Mouse (Mus musculus): Measurements from ENCODE around the gene Alyref. TPM values are rescaled to one million over a fixed set of nuclear protein-coding genes. Genes with fewer than 3 reads are reported as not detected.
A peak's percentile ranks its signal among the peaks of the same experiment; 100 is the strongest.

Alyref gene
- polyA plus RNA-seq, 1 experiment, result 23.6 TPM

GRCm38 (mm10) chr11:120548786-120549167, 49.4 kb downstream of the Alyref start:
- no peak overlapping the region; the same call in 1 of the 2 replicates for H3K27ac ChIP-seq (ENCODE audit: control insufficient read depth, insufficient read depth, low read depth, low read length)

GRCm38 (mm10) chr11:120548214-120548613, 50.0 kb downstream of the Alyref start:
- no peaks in the 10 kb centered on the region for H3K27me3 ChIP-seq (ENCODE audit: control insufficient read depth, insufficient read depth, low read length)
- H3K27ac ChIP-seq (ENCODE audit: control insufficient read depth, insufficient read depth, low read depth, low read length), result no peak overlapping the region
- H3K4me1 ChIP-seq (ENCODE audit: control insufficient read depth, insufficient read depth, low read length), result peaks cover 14% of the 10 kb centered on the region
- H3K36me3 ChIP-seq (ENCODE audit: control insufficient read depth, insufficient read depth, low read length), result no peaks in the 10 kb centered on the region
- no peak for TF ChIP-seq POLR2A (IDR thresholded peaks at IDR 0.05; ENCODE audit: control insufficient read depth, low read depth, low read length)
- no peak for TF ChIP-seq CTCF (IDR thresholded peaks at IDR 0.05; ENCODE audit: control insufficient read depth, insufficient read depth, insufficient replicate concordance, low read depth, low read length)
- H3K4me3 ChIP-seq (ENCODE audit: control insufficient read depth, low read depth, low read length), result peak overlapping the region; percentile 98; the same call in 1 of the 2 replicates

More at GRCm38 (mm10) chr11:120548786-120549167, 49.4 kb downstream of the Alyref start:
- Histone ChIP-seq H3K4me1 (ENCODE audit: control insufficient read depth, insufficient read depth, low read length) (peaks cover 14% of the 10 kb centered on the region), H3K36me3 (ENCODE audit: control insufficient read depth, insufficient read depth, low read length) (no peaks in the 10 kb centered on the region), H3K4me3 (ENCODE audit: control insufficient read depth, low read depth, low read length) (peak overlapping the region; percentile 98), H3K27me3 (ENCODE audit: control insufficient read depth, insufficient read depth, low read length) (no peaks in the 10 kb centered on the region)
- no peak for TF ChIP-seq CTCF (IDR thresholded peaks at IDR 0.05; ENCODE audit: control insufficient read depth, insufficient read depth, insufficient replicate concordance, low read depth, low read length)
- no peak for TF ChIP-seq POLR2A (IDR thresholded peaks at IDR 0.05; ENCODE audit: control insufficient read depth, low read depth, low read length)

GRCm38 (mm10) chr11:120547469-120547868, 50.7 kb downstream of the Alyref start:
- TF ChIP-seq POLR2A (IDR thresholded peaks at IDR 0.05; ENCODE audit: control insufficient read depth, low read depth, low read length) (no peak), CTCF (IDR thresholded peaks at IDR 0.05; ENCODE audit: control insufficient read depth, insufficient read depth, insufficient replicate concordance, low read depth, low read length) (no peak)
- no peak overlapping the region for H3K4me3 ChIP-seq (ENCODE audit: control insufficient read depth, low read depth, low read length)
- no peak overlapping the region for H3K27ac ChIP-seq (ENCODE audit: control insufficient read depth, insufficient read depth, low read depth, low read length)
- no peaks in the 10 kb centered on the region for H3K27me3 ChIP-seq (ENCODE audit: control insufficient read depth, insufficient read depth, low read length)
- H3K36me3 ChIP-seq (ENCODE audit: control insufficient read depth, insufficient read depth, low read length), result no peaks in the 10 kb centered on the region
- H3K4me1 ChIP-seq (ENCODE audit: control insufficient read depth, insufficient read depth, low read length), result peaks cover 14% of the 10 kb centered on the region

GRCm38 (mm10) chr11:120545964-120546363, 52.2 kb downstream of the Alyref start:
- Histone ChIP-seq H3K27ac (ENCODE audit: control insufficient read depth, insufficient read depth, low read depth, low read length) (no peak overlapping the region), H3K36me3 (ENCODE audit: control insufficient read depth, insufficient read depth, low read length) (no peaks in the 10 kb centered on the region)
- no peak for TF ChIP-seq POLR2A (IDR thresholded peaks at IDR 0.05; ENCODE audit: control insufficient read depth, low read depth, low read length)
- TF ChIP-seq CTCF (IDR thresholded peaks at IDR 0.05; ENCODE audit: control insufficient read depth, insufficient read depth, insufficient replicate concordance, low read depth, low read length), result no peak

GRCm38 (mm10) chr11:120542376-120542775, 55.8 kb downstream of the Alyref start:
- no peak for TF ChIP-seq CTCF (IDR thresholded peaks at IDR 0.05; ENCODE audit: control insufficient read depth, insufficient read depth, insufficient replicate concordance, low read depth, low read length)
- TF ChIP-seq POLR2A (IDR thresholded peaks at IDR 0.05; ENCODE audit: control insufficient read depth, low read depth, low read length), result no peak
- Histone ChIP-seq H3K36me3 (ENCODE audit: control insufficient read depth, insufficient read depth, low read length) (no peaks in the 10 kb centered on the region), H3K27ac (ENCODE audit: control insufficient read depth, insufficient read depth, low read depth, low read length) (no peak overlapping the region)

More at GRCm38 (mm10) chr11:120545964-120546363, 52.2 kb downstream of the Alyref start:
- Histone ChIP-seq H3K4me3 (ENCODE audit: control insufficient read depth, low read depth, low read length) (no peak overlapping the region), H3K27me3 (ENCODE audit: control insufficient read depth, insufficient read depth, low read length) (no peaks in the 10 kb centered on the region), H3K4me1 (ENCODE audit: control insufficient read depth, insufficient read depth, low read length) (peaks cover 12% of the 10 kb centered on the region)

More at GRCm38 (mm10) chr11:120542376-120542775, 55.8 kb downstream of the Alyref start:
- Histone ChIP-seq H3K4me1 (ENCODE audit: control insufficient read depth, insufficient read depth, low read length) (peaks cover 2% of the 10 kb centered on the region; the same call in 1 of the 2 replicates), H3K4me3 (ENCODE audit: control insufficient read depth, low read depth, low read length) (no peak overlapping the region), H3K27me3 (ENCODE audit: control insufficient read depth, insufficient read depth, low read length) (no peaks in the 10 kb centered on the region)

Other genes with a start within 250 kb of the Alyref start
- 670 and 672 TPM in 2 replicates for gene Actg1, start 249.8 kb downstream of the Alyref start, polyA plus RNA-seq (2012; rRNA removed)
- 1.6 and 2.1 TPM in 2 replicates for gene Fscn2, start 236.8 kb downstream of the Alyref start, polyA plus RNA-seq (2012; rRNA removed)
- gene Faap100, start 219.6 kb downstream of the Alyref start, polyA plus RNA-seq (2012; rRNA removed), result 57.8 and 67.1 TPM in 2 replicates
- gene Nploc4, start 160.7 kb downstream of the Alyref start, polyA plus RNA-seq (2012; rRNA removed), result 75.8 and 79.3 TPM in 2 replicates
- 0.47 and 0.51 TPM in 2 replicates for gene Tspan10, start 155.7 kb downstream of the Alyref start, polyA plus RNA-seq (2012; rRNA removed)
- 1.5 and 1.9 TPM in 2 replicates for gene Pde6g, start 144.9 kb downstream of the Alyref start, polyA plus RNA-seq (2012; rRNA removed)
- 6.3 and 7.1 TPM in 2 replicates for gene Oxld1, start 140.3 kb downstream of the Alyref start, polyA plus RNA-seq (2012; rRNA removed)
- gene Ccdc137, start 140.2 kb downstream of the Alyref start, polyA plus RNA-seq (2012; rRNA removed), result 5.6 and 6.9 TPM in 2 replicates
- 15.8 and 20.5 TPM in 2 replicates for gene Arl16, start 130.8 kb downstream of the Alyref start, polyA plus RNA-seq (2012; rRNA removed)
- 84.6 and 94.8 TPM in 2 replicates for gene Mrpl12, start 113.8 kb downstream of the Alyref start, polyA plus RNA-seq (2012; rRNA removed)
- gene Slc25a10, start 106.5 kb downstream of the Alyref start, polyA plus RNA-seq (2012; rRNA removed), result 68.3 and 75.0 TPM in 2 replicates
- gene Gcgr, start 67.7 kb downstream of the Alyref start, polyA plus RNA-seq (2012; rRNA removed), result 0.07 and 0.18 TPM in 2 replicates
- gene Mcrip1, start 48.6 kb downstream of the Alyref start, polyA plus RNA-seq (2012; rRNA removed), result 196 and 204 TPM in 2 replicates
- gene Ppp1r27, start 47.2 kb downstream of the Alyref start, polyA plus RNA-seq (2012; rRNA removed), result 31.2 and 31.6 TPM in 2 replicates
- 46.7 and 55.1 TPM in 2 replicates for gene P4hb, start 25.1 kb downstream of the Alyref start, polyA plus RNA-seq (2012; rRNA removed)
- 94.7 and 101 TPM in 2 replicates for gene Arhgdia, start 16.7 kb downstream of the Alyref start, polyA plus RNA-seq (2012; rRNA removed)
- gene Anapc11, start 56 bp upstream of the Alyref start, polyA plus RNA-seq (2012; rRNA removed), result 178 and 209 TPM in 2 replicates
- gene Npb, start 10.1 kb upstream of the Alyref start, polyA plus RNA-seq (2012; rRNA removed), result 24.6 and 26.3 TPM in 2 replicates
- 106 and 116 TPM in 2 replicates for gene Pcyt2, start 19.6 kb upstream of the Alyref start, polyA plus RNA-seq (2012; rRNA removed)
- gene Sirt7, start 26.9 kb upstream of the Alyref start, polyA plus RNA-seq (2012; rRNA removed), result 22.3 and 23.9 TPM in 2 replicates
- 9.5 and 10.4 TPM in 2 replicates for gene Mafg, start 35.2 kb upstream of the Alyref start, polyA plus RNA-seq (2012; rRNA removed)
- gene Pycr1, start 45.4 kb upstream of the Alyref start, polyA plus RNA-seq (2012; rRNA removed), result 0.98 and 1.5 TPM in 2 replicates
- gene Myadml2, start 49.8 kb upstream of the Alyref start, polyA plus RNA-seq (2012; rRNA removed), result 0.61 TPM in 1 of 2 replicates, not detected in the other
- 0.35 and 0.36 TPM in 2 replicates for gene Notum, start 62.8 kb upstream of the Alyref start, polyA plus RNA-seq (2012; rRNA removed)
- gene Aspscr1, start 74.6 kb upstream of the Alyref start, polyA plus RNA-seq (2012; rRNA removed), result 234 and 253 TPM in 2 replicates
- gene Cenpx, start 115.4 kb upstream of the Alyref start, polyA plus RNA-seq (2012; rRNA removed), result 54.5 and 59.7 TPM in 2 replicates
- 10.7 and 12.3 TPM in 2 replicates for gene Lrrc45, start 115.6 kb upstream of the Alyref start, polyA plus RNA-seq (2012; rRNA removed)
- gene Rac3, start 123.1 kb upstream of the Alyref start, polyA plus RNA-seq (2012; rRNA removed), result 3.1 and 4.1 TPM in 2 replicates
- gene Dcxr, start 128.9 kb upstream of the Alyref start, polyA plus RNA-seq (2012; rRNA removed), result 3.7 and 5.5 TPM in 2 replicates
- gene Cbr2, start 133.7 kb upstream of the Alyref start, polyA plus RNA-seq (2012; rRNA removed), result 7.7 and 9.4 TPM in 2 replicates
- 7.0 and 8.7 TPM in 2 replicates for gene Hmga1b, start 164.4 kb upstream of the Alyref start, polyA plus RNA-seq (2012; rRNA removed)
- gene Rfng, start 185.8 kb upstream of the Alyref start, polyA plus RNA-seq (2012; rRNA removed), result 11.1 and 11.3 TPM in 2 replicates
- gene Gps1, start 185.9 kb upstream of the Alyref start, polyA plus RNA-seq (2012; rRNA removed), result 233 and 245 TPM in 2 replicates
- 51.1 and 51.7 TPM in 2 replicates for gene Dus1l, start 198.0 kb upstream of the Alyref start, polyA plus RNA-seq (2012; rRNA removed)
- 71.2 and 72.1 TPM in 2 replicates for gene Fasn, start 226.2 kb upstream of the Alyref start, polyA plus RNA-seq (2012; rRNA removed)